Mouse (Mus musculus) testis, adult 2 months (tissue): ENCODE measurements around the gene Olfr1212.

ENCODE experiments used
- CTCF ChIP-seq: fragments of 200-500 bp; IDR thresholded peaks from 2 replicates; pipeline ENCODE4 v1.5.1; 2012; ENCODE audit warnings: low read depth, mild to moderate bottlenecking, inconsistent platforms, low read length, moderate library complexity; ENCODE audit not compliant: control insufficient read depth, insufficient read depth, insufficient replicate concordance
- POLR2A ChIP-seq: fragments of 200-500 bp; IDR thresholded peaks from 2 replicates; pipeline ENCODE4 v1.6.1; 2012; ENCODE audit warnings: low read depth, mild to moderate bottlenecking, inconsistent platforms, low read length, moderate library complexity; ENCODE audit not compliant: control insufficient read depth

DNA sequence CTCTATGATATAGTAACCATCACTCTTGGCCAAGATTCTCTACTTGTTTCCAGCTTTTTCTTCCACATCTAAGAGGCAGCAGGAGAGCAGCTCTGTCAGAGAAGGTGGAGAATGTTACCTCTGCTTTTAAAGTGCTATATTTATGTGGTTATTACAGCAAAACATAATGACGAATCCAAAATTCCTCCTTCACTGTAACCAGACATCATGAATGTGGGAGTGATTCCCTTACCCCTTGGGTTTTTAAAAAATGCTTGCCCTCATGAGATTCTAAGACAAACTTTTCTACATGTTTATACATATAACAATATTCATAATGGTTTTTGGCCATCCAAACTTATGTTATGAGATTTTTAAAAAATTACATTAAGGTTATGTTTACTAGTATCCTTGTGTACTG is 38.8 kb downstream of the Olfr1212 start, which contains the start of gene Olfr1214:
- TF ChIP-seq CTCF (no peak), POLR2A (no peak)
